Mouse (Mus musculus) G1E (cell line): ENCODE results near the gene Plch2. TPM values are rescaled to one million over a fixed set of nuclear protein-coding genes. Genes with fewer than 3 reads are reported as not detected.

Experiments
- ATAC-seq: 2 replicates; pipeline ENCODE4 v1.8.0; 2016; ENCODE audit warnings: mild to moderate bottlenecking; ENCODE audit not compliant: insufficient number of reproducible peaks, poor library complexity, low FRiP score, severe bottlenecking; ENCODE audit errors: extremely low read depth
- DNase-seq: peaks from one replicate; pipeline ENCODE4 v3.0.0; 2012; ENCODE audit warnings: low spot score
- H3K27me3 ChIP-seq: 2 replicates; pipeline ENCODE4 v1.6.1; 2012; ENCODE audit warnings: mild to moderate bottlenecking, low read length, inconsistent platforms; ENCODE audit not compliant: insufficient read depth
- H3K36me3 ChIP-seq: replicated peaks from 2 replicates; pipeline ENCODE3; 2012; ENCODE audit warnings: mild to moderate bottlenecking, inconsistent platforms
- H3K4me1 ChIP-seq: 2 replicates; pipeline ENCODE4 v1.6.1; 2012; ENCODE audit warnings: low read depth, low read length, inconsistent platforms, mixed read lengths; ENCODE audit not compliant: insufficient read depth
- H3K4me3 ChIP-seq: 2 replicates; pipeline ENCODE4 v1.5.1; 2012; ENCODE audit warnings: low read depth, mild to moderate bottlenecking, inconsistent platforms, low read length, moderate library complexity, mixed read lengths
- H3K9me3 ChIP-seq: replicated peaks from 2 replicates; pipeline ENCODE4 v1.6.1; 2012; ENCODE audit warnings: inconsistent platforms
- CTCF ChIP-seq: IDR thresholded peaks from 2 replicates; pipeline ENCODE4 v1.5.1; 2012; ENCODE audit warnings: low read depth, low read length, inconsistent platforms, mixed read lengths
- GATA1 ChIP-seq: IDR thresholded peaks from 2 replicates; pipeline ENCODE4 v1.6.1; 2012; ENCODE audit warnings: borderline replicate concordance, low read length, inconsistent platforms, mixed read lengths
- GATA2 ChIP-seq: IDR thresholded peaks from 2 replicates; pipeline ENCODE4 v1.6.1; 2012; ENCODE audit warnings: low read depth, low read length, inconsistent platforms, borderline replicate concordance
- POLR2AphosphoS5 ChIP-seq: IDR thresholded peaks from 2 replicates; pipeline ENCODE4 v1.6.1; 2012; ENCODE audit warnings: low read depth, low read length, inconsistent platforms; ENCODE audit not compliant: insufficient replicate concordance
- TAL1 ChIP-seq: conservative IDR thresholded peaks from 2 replicates; pipeline ENCODE4 v1.6.1; 2012; ENCODE audit warnings: low read depth, low read length, inconsistent platforms, mixed read lengths
- polyA plus RNA-seq: library from polyadenylated mRNA; stranded (reverse); fragments of >175 nt; gene quantifications from 2 replicates; pipeline ENCODE4 v1.2.3, GENCODE M21; 2012
- total RNA-seq, 2 experiments: library from RNA; stranded (forward) in 1 of 2; stranded (reverse) in 1 of 2; fragments of 200-1000 nt in 1 of 2; fragments of >200 nt in 1 of 2; fragmentation: Nextera tagmentation in 1 of 2; gene quantifications; 2 replicates each; pipeline ENCODE4 v1.2.3; 2014 to 2017

Gene Plch2
- total and polyA plus RNA-seq, 3 experiments: 0.22 to 1.5 (median 0.61) TPM

DNA sequence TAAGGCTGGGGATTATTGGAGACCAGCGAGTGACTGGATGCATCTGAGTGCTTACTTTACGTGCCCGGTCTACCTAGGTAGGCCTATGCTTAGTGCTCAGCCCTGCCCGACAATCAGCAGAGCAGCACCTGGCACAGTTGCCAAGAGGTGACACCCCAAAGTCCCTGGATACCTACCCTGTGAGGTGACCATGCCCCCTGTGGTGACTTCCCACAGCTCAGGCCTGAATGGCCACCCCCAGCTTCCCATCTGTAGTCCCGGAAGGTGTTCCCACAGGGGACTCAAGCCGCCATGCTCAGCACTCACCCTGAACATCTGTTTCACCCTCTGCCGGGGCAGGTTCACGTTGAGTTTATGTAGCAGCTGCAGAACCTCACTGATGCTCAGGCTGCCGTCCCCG, 50.3 kb downstream of the Plch2 start:
- H3K36me3 ChIP-seq: no peaks in the 10 kb centered on the region
- ATAC-seq (no peak), DNase-seq (no peak)
- no peak for TF ChIP-seq GATA2
- TF ChIP-seq TAL1: no peak
- no peak for TF ChIP-seq GATA1
- no peak for TF ChIP-seq POLR2AphosphoS5
- no peak for TF ChIP-seq CTCF
- peaks cover 45% of the 10 kb centered on the region for H3K27me3 ChIP-seq
- no peaks in the 10 kb centered on the region for H3K4me1 ChIP-seq
- H3K4me3 ChIP-seq: no peak overlapping the region
- no peaks in the 10 kb centered on the region for H3K9me3 ChIP-seq

- no peak for ATAC-seq
- H3K4me3 ChIP-seq: no peak overlapping the region
- H3K36me3 ChIP-seq: no peaks in the 10 kb centered on the region
- no peaks in the 10 kb centered on the region for H3K9me3 ChIP-seq
- H3K4me1 ChIP-seq: no peaks in the 10 kb centered on the region
- H3K27me3 ChIP-seq: peaks cover 37% of the 10 kb centered on the region
- no peak for DNase-seq
- TF ChIP-seq POLR2AphosphoS5: no peak
- no peak for TF ChIP-seq GATA1
- no peak for TF ChIP-seq GATA2
- no peak for TF ChIP-seq CTCF
- no peak for TF ChIP-seq TAL1
Observed at GRCm38 (mm10) chr4:155005278-155005677, 51.3 kb downstream of the Plch2 start.

GRCm38 (mm10) chr4:154999379-154999778, 57.2 kb downstream of the Plch2 start:
- peaks cover 17% of the 10 kb centered on the region; the same call in 1 of the 2 replicates for H3K27me3 ChIP-seq
- no peak for TF ChIP-seq CTCF
- TF ChIP-seq TAL1: no peak
- no peak for TF ChIP-seq POLR2AphosphoS5
- no peak for TF ChIP-seq GATA1
- no peak for TF ChIP-seq GATA2
- no peaks in the 10 kb centered on the region; the same call in 1 of the 2 replicates for H3K4me1 ChIP-seq
- DNase-seq: no peak
- no peak for ATAC-seq
- no peaks in the 10 kb centered on the region for H3K36me3 ChIP-seq
- no peaks in the 10 kb centered on the region for H3K9me3 ChIP-seq
- no peak overlapping the region for H3K4me3 ChIP-seq

GRCm38 (mm10) chr4:154996572-154997154, 59.9 kb downstream of the Plch2 start:
- H3K4me1 ChIP-seq: peaks cover 2% of the 10 kb centered on the region
- no peak for TF ChIP-seq POLR2AphosphoS5
- TF ChIP-seq GATA1: no peak
- TF ChIP-seq TAL1: no peak
- no peak for TF ChIP-seq CTCF
- TF ChIP-seq GATA2: no peak
- H3K4me3 ChIP-seq: no peak overlapping the region
- H3K36me3 ChIP-seq: no peaks in the 10 kb centered on the region
- no peaks in the 10 kb centered on the region for H3K9me3 ChIP-seq
- no peak for ATAC-seq
- peaks cover 22% of the 10 kb centered on the region; the same call in 1 of the 2 replicates for H3K27me3 ChIP-seq
- no peak for DNase-seq

GRCm38 (mm10) chr4:154994876-154995275, 61.7 kb downstream of the Plch2 start:
- ATAC-seq (no peak), DNase-seq (no peak)
- Histone ChIP-seq H3K36me3 (no peaks in the 10 kb centered on the region), H3K4me3 (no peak overlapping the region), H3K27me3 (peaks cover 36% of the 10 kb centered on the region; the same call in 1 of the 2 replicates), H3K9me3 (no peaks in the 10 kb centered on the region), H3K4me1 (peaks cover 2% of the 10 kb centered on the region)
- no peak for TF ChIP-seq CTCF
- no peak for TF ChIP-seq POLR2AphosphoS5
- TF ChIP-seq GATA1: no peak
- TF ChIP-seq TAL1: no peak
- no peak for TF ChIP-seq GATA2

- no peak for ATAC-seq
- TF ChIP-seq TAL1 (no peak), GATA2 (no peak), GATA1 (no peak), CTCF (no peak), POLR2AphosphoS5 (no peak)
- Histone ChIP-seq H3K36me3 (peaks cover 22% of the 10 kb centered on the region), H3K27me3 (peaks cover 44% of the 10 kb centered on the region), H3K4me1 (peaks cover 39% of the 10 kb centered on the region), H3K4me3 (no peak overlapping the region), H3K9me3 (no peaks in the 10 kb centered on the region)
- no peak for DNase-seq
Observed at GRCm38 (mm10) chr4:154986750-154987149, 69.8 kb downstream of the Plch2 start.
